Mouse (Mus musculus) lung, adult 2 months (tissue): ENCODE data around the gene Clip3.

ENCODE experiments used
- CTCF ChIP-seq: fragments of 200-500 bp; IDR thresholded peaks from 2 replicates; pipeline ENCODE4 v1.5.1; 2011; ENCODE audit warnings: mild to moderate bottlenecking, low read length, control low read depth; ENCODE audit not compliant: insufficient read depth
- POLR2A ChIP-seq: fragments of 200-500 bp; IDR thresholded peaks from 2 replicates; pipeline ENCODE4 v1.6.1; 2011; ENCODE audit warnings: low read depth, mild to moderate bottlenecking, control low read depth, low read length, borderline replicate concordance; ENCODE audit errors: extremely low read depth

GRCm38 (mm10) chr7:30322285-30322667 lies 30.7 kb downstream of the Clip3 start:
- TF ChIP-seq CTCF (no peak), POLR2A (peak; percentile 74)
